Mouse (Mus musculus) embryo, embryonic 11 days (tissue): ENCODE measurements around the gene Smc3.
"Not testable (repeated sequence)": the region's sequence is repeated elsewhere in the genome, so short reads cannot be mapped to it uniquely, and the experiment has no call there.

ENCODE experiments used
- DNase-seq: peaks from one replicate; pipeline ENCODE4 v3.0.0-alpha.2; 2015

Gene Smc3

DNA sequence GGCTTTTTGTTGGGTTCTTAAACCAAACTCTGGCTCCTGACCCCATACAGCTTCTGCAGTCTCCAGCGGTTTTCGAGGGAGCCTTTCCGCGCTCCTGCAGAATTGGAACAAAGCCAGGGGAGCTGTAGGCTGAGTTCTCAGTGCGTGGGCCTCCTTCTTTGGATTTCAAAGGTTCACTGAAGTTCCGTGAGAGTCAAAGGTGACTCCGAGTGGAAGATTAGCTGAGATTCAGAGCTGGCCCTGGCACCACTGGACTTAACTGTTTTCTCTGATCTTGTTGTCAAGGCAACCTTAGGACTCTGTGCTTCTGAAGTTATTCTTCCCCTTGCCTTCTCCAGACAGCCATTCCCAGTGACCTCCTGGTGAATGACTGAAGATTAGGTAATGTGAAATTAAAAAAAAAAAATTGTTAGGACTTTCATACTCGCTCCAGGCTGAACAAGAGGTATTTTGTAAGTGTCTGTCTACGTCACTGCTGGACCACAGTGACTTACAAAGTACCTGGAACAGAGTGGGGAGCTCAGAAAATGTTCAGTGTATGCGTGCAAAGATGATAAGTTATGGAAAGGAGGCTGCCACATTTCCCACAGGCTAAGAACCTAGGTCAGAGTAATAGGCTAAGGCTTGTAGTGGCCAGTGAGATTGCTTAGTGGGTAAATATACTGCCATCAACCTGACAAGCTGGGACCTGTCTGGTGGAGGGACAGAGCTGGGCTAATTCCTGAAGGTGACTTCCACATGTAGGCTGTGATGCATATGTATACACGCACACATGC is 23.0 kb upstream of the Smc3 start:
- DNase-seq, result no peak

DNA sequence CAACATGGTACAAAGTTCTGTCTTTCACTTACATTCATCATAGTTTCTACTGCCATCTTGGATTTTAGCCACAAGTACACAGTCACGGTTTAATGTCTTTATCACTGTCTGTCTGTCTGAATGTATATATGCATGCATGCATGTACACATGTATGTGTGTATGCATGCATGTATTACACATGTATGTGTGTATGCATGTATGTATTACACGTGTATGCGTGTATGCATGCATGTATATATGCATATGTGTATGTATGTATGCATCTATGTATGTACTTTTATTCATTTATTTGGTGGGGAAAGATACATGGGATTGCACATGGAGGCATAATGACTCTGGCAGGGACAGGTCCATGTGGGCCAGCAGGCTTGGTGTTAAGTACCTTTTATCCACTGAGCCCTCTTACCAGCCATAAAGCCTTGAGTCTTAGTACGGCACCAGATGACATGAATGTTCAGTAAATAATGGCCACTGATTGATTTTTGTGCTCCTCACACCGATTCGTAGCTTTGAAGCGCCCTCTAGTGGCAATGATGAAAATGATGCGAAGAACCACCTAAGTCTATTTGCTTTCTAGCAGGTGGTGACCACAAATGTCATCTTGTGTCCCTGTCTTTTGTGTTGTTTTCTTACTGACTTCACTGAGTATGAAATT is 21.5 kb upstream of the Smc3 start:
- DNase-seq, result peak; percentile 87

DNA sequence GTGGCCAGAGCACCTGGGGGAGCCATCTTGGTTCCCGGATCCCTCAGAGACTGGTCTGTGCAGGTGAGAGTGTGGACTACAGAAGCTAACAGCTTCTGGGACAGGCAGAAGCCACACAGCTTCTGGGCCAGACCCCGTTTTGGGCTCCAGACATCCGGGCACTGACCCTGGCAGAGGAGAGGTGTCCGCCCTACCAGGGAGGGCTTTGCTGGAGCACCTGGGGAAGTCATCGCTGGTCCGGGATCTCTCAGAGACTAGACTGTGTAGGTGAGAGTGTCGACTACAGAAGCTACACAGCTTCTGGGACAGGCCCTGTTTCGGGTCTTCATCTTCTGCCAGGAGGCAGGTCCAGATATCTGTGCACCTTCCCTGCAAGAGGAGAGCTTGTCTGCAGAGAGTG is 19.9 kb upstream of the Smc3 start:
- DNase-seq, result not testable (repeated sequence)

DNA sequence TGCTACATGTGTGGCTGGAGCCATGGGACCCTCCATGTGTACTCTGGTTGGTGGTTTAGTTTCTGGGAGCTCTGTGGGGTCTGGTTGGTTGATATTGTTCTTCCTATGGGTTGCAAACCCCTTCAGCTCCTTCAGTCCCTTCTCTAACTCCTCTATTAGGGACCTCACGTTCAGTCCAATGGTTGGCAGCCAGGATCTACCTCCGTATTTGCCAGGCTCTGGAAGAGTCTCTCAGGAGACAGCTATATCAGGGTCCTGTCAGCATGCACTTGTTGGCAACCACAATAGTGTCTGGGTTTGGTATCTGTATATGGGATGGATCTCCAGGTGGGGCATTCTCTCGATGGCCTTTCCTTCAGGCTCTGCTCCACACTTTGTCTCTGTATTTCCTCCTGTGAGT is 12.5 kb upstream of the Smc3 start:
- not testable (repeated sequence) for DNase-seq

DNA sequence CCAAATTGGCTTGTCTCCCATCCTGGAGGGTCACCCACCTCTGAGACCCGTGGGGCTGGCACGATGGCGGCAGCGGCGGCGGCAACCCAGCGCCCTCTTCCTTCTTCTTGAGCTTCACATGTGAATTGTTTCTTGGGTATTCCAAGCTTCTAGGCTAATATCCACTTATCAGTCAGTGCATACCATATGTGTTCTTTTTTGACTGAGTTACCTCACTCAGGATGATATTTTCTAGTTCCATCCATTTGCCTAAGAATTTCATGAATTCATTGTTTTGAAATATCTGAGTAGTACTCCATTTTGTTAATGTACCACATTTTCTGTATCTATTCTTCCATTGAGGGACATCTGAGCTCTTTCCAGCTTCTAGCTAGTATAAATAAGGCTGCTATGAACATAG is 11.2 kb upstream of the Smc3 start, which contains the start of gene Nutf2-ps1:
TSS of gene Nutf2-ps1 (minus strand) at position 101 of the 400 bp plus-strand sequence.
- not testable (repeated sequence) for DNase-seq

GRCm38 (mm10) chr19:53596723-53597474 is 3.3 kb upstream of the Smc3 start:
- DNase-seq, result no peak

DNA sequence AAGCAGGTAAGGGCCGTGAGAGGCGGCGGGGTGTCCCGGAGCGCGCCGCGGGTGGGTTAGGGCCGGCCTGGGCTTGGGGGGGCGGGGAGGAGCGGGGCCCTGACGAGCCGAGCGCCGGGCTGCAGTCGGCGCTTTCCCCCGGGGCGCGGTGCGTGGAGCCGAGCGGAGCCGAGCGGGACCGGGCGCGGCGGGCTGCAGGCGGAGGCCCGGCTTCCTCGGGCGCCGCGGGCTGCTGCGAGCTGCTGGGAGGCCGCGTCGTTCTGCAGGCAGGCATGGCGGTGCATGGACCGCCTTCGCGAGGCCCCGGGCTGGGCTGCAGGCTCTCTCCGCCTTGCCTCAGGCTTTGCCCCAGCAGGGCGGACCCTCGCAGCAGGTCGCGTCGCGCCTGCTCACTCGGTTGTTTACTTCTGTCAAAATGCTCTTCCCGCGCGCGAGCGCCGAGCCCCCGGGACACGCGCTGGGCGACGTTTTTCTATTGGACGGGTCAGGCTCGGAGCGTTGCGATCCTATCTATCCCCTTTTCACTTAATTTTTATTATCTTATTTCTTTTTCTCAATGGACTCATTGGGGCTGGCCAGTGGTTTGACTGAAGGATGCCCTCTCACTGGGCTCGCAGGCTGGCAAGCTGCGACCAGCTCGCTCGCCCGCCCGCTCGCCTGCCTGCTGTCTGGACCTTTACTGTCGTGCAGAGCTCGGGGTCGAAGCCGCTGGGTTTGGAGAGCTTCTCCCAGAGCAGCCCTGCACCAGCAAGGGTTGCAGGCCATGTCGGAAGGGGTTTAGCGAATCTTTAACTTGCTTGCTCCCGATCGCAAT is 558 bp downstream of the Smc3 start:
- peak; percentile 78 for DNase-seq

GRCm38 (mm10) chr19:53601363-53601655 is 1.1 kb downstream of the Smc3 start:
- no peak for DNase-seq

DNA sequence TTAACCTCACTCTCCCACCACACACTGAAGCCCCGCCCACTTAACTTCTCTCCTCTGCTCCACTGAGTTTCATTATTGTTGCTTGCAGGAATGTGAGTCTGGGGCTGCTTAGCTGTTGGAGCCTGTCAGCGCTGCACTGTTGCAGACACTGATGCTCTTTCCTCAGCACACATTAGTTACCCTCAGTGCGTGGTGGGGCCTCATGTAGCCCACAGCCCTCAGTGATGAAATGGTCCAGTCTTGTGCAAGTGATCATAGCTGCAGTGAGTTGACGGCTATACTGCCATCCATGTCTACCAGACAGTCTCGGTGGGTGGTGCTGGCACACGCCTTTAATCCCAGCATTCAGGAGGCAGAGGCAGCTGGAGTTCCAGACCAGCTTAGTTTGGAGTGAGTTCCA is 8.7 kb downstream of the Smc3 start:
- peak; percentile 13 for DNase-seq

DNA sequence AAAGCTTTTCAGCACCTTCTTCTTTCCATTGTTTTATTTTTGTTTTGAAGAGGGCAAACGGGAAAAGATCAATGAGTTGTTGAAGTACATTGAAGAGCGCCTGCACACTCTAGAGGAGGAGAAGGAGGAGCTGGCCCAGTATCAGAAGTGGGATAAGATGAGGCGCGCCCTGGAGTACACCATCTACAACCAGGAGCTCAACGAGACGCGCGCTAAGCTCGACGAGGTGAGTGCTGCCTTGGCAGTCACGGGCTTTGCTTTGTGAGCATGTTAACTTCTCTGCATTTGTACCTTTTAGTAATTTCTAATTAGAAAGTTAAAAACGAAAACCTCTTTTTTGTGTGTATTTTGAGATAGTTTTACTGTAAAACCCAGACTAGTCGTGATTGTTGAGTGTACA is 21.5 kb downstream of the Smc3 start:
- DNase-seq, result no peak

- DNase-seq, result no peak
These were observed 37.8 kb downstream of the Smc3 start for GRCm38 (mm10) chr19:53638041-53638440.

DNA sequence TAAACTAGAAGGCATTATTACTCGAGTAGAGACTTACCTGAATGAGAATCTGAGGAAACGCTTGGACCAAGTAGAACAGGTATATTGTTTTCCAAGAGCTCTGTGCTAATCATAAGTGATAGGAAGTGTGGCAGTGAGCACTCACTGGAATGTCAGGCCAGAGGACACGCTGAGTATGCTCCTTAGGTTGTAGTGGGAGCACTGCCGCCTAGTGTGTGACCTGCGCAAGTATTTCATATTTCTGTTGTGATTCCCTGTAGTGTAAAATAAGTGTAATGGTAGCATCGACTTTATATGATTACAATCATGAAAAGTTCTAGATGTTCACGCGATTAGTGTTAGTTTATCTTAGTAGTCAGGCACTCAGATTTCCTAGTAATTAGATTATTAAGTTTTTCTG is 38.5 kb downstream of the Smc3 start:
- no peak for DNase-seq

GRCm38 (mm10) chr19:53644020-53644595 is 43.9 kb downstream of the Smc3 start:
- peak; percentile 12 for DNase-seq

DNA sequence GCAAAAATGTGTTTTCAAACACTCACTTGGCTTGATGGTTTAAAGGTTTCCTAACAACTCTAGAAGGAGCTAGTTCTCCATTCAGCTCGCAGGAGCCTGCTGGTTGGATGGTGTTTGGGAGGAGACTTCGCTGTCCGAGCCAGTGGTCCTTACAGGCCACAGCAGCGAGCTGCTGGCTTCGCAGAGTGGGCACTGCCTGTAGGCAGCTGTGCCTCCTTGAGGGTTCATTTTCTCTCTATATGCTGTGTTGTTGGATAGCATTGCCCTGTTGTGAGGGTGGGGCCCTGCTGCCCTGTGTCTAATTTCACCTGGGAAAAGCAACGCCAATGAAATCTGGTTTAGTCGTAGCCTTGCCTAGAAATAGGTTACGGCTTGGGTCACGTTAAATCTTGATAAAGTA is 47.1 kb downstream of the Smc3 start:
- no peak for DNase-seq

DNA sequence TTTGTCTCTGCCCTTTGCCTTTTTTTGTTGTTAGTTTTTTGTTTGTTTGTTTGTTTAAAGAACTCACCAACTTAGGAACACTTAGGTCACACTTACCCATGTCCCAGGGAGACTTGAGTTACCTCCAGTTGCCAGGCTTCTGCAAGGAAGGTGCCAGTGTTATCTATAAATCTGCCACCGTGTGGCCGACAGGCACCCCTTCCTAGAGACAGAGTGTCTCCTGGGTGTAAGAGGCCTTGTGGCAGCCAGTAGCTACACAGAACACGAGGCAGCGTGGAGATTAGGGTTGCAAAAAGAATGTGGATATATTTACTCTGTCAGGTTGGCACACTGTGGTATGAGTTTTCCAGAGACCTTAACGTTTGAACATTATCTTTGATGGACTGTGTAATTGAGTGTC is 47.9 kb downstream of the Smc3 start:
- DNase-seq, result no peak

DNA sequence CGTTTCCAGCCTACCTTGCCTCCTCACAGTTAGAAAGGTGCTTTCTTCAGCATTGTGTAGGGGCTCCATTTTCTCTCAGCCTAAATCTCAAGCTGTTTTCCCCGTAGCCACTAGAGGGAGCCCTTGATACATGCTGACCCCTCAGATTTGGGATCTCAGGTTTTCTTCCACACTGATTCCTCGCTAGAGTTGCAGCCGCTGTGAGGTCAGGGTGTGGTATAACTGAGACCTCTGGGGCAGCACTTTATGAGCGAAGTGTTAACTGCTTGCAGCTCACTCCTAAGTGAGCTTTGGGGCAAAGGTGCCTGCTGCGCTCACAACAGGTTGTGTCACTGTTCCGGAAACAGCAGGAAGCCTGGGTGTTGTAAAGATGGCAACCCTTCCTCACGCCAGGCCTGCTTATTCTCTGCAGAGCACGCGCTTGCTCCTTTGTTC is 48.6 kb downstream of the Smc3 start:
- peak; percentile 84 for DNase-seq

DNA sequence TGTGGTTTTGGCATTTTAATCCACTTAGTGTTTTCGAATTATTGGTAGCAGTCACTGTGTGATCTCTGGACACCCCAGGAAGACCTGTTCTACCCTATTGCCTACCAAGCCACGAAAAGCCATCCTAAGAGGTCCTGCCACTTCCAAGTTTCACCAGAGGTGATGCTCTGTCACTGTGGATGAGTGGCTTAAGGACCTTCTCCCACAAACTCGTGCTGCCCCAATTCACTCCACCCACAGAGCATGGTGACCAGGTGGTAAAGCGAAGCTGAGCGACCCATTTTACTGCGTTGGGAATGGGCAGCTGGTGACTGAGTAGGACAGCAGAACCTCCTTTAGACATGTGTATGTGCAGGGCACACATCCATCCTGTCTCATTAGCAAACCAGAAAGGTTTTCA is 49.2 kb downstream of the Smc3 start:
- DNase-seq, result no peak

DNA sequence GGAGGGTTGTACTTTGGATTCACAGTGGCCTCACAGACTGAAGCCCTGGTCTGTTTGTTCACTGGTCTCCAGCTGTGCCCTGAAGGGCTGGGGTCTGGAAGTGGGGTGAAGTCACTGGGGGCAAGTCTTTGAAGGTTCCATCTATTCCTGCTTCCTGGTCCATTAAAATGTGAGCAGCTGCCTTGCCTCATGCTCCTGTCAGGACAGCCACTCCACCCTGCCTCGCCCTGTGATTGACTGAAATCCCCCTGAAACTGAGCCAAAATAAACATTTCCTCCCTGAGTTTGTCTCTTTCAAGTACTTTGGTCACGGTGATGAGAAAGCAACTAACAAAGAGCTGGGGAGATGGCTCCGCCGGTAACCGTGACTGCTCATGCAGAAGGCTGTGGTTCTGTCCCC is 49.6 kb downstream of the Smc3 start:
- DNase-seq, result no peak

DNA sequence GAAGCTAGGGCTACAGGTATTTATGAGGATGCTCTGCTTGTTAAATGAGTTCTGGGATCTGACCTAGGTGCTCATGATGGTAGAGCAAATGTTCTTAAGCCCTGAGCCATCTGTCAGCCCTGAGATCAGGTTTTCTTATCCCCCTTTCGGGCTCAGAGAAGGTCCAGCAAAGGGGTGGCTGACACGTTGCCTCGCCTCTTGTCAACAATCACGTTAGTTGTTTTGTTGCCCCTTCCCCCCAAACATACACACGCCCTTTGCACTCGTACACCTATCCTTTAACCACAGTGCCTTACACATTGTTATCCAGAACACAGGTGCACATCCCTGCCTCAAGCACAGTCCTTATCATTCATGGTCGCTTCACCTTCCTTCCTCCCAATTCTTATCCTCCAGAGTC is 50.7 kb downstream of the Smc3 start:
- no peak for DNase-seq

DNA sequence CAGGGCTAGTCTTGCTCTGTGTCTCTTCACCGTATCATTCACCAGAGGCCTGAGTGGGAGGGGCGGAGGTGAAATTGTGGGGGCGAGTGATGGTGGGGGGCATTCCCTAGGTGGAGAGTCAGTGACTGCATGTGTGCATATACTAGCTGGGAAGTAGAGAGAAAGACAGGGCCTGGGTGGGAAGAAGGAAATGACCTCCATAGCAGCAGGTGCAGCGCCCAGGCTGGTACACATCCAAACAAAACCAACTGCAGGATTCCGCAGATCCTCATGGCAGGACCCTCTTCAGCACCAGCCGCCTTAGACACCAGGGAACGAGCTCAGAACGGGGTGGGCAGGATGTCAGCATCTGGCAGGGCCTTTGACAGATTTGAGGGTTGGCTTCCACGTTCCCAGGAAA is 52.1 kb downstream of the Smc3 start:
- no peak for DNase-seq

DNA sequence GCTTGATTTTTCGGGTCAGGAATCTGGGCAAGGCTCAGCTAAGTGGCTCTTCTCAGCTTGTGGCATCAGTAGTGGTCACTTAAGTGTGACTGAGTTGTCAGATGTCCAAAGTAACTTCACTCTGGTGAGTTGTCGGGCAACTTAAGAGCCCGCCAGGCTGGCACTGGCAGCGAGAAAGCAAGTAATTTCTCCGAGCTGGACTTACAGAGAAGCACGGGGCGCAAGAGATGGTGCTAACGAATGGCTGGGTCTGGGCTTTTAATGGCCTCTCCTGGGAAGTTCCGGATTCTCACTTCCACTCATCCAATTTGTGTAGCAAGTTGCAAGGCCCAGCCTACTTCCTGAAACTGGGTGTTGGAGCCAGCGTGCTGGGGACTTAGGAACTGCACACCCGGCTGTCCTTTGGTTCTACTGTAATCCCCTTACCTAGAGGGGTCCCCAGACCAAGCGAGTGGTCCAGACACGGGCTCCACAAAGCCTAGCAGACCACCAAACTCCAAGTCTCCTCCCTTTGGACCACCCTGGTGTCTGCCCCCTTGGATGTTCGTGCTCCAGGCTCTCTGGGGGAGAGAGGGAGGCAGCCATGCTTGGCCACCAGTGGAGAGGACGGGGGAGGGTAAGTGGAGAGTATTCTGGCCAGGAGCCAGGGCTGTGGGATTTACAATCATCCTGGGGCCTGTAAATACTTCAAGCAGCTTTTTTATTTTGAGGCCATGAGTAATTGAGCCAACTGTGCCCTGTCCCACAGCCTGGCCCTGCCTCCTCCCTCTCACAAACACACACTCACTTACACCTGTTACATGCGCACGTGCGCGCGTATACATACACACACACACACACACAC is 53.6 kb downstream of the Smc3 start:
- DNase-seq, result peak; percentile 58

GRCm38 (mm10) chr19:53656443-53656842 is 56.2 kb downstream of the Smc3 start:
- not testable (repeated sequence) for DNase-seq
